Mouse (Mus musculus) hindbrain, embryonic 10.5 days (tissue): ENCODE data around the gene Uhrf1. TPM values are rescaled to one million over a fixed set of nuclear protein-coding genes. Genes with fewer than 3 reads are reported as not detected.

Source experiments
- DNase-seq: peaks from one replicate; pipeline ENCODE4 v3.0.0-alpha.2; 2017; ENCODE audit warnings: low spot score
- H3K27ac ChIP-seq: fragments of 300-500 bp; sonication (generic); 2 replicates; pipeline ENCODE4 v1.5.1; 2016; ENCODE audit warnings: mild to moderate bottlenecking, moderate library complexity
- H3K27me3 ChIP-seq: fragments of 300-500 bp; sonication (generic); 2 replicates; pipeline ENCODE4 v1.6.1; 2016; ENCODE audit warnings: mild to moderate bottlenecking; ENCODE audit not compliant: poor library complexity, insufficient read depth, severe bottlenecking
- H3K36me3 ChIP-seq: fragments of 300-500 bp; sonication (generic); 2 replicates; pipeline ENCODE4 v1.6.1; 2016; ENCODE audit warnings: mild to moderate bottlenecking, moderate library complexity
- H3K4me1 ChIP-seq: fragments of 300-500 bp; sonication (generic); replicated peaks from 2 replicates; pipeline ENCODE4 v1.6.1; 2016; ENCODE audit warnings: mild to moderate bottlenecking
- H3K4me3 ChIP-seq: fragments of 300-500 bp; sonication (generic); 2 replicates; pipeline ENCODE4 v1.5.1; 2016; ENCODE audit warnings: mild to moderate bottlenecking, moderate library complexity
- H3K9me3 ChIP-seq: fragments of 300-500 bp; sonication (generic); 2 replicates; pipeline ENCODE4 v1.6.1; 2016; ENCODE audit warnings: mild to moderate bottlenecking, moderate library complexity
- WGBS: fragments of 180-500 bp; shearing (Covaris S2); methylation state at CpG from one replicate; pipeline ENCODE4 v1.1.7; 2016; 5-methylcytosine and 5-hydroxymethylcytosine counted together
- polyA plus RNA-seq: library from polyadenylated mRNA; unstranded; fragments of >200 nt; fragmentation: Nextera tagmentation; extraction: Ambion mirVana; gene quantifications from 2 replicates; pipeline ENCODE4 v1.2.1, GENCODE M21; 2016

Uhrf1 gene
- polyA plus RNA-seq, 1 experiment from 2014 or later, result 196 TPM

DNA sequence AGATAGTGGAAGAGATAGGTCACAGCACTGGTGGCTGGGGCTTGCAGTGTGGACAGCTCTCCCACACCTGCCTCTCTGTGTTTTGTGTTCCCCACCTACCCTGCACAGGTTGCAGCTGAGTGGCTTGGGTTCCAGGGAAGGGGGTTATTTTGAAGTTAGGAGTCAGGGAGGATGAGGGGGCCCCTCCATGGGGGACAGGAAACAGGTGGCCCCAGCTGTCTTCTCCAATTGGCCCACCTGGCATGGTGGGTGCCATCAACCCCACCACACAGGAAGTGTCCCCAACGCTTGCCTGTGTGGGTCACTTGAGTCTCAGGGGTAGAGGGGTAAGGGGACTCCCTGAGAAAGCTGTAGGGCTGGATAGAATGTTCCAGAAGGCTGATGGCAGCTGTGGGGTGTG lies 9.8 kb upstream of the Uhrf1 start:
- Histone ChIP-seq H3K27me3 (no peaks in the 10 kb centered on the region), H3K36me3 (no peaks in the 10 kb centered on the region), H3K4me3 (no peak overlapping the region), H3K9me3 (no peaks in the 10 kb centered on the region), H3K27ac (no peak overlapping the region), H3K4me1 (peaks cover 50% of the 10 kb centered on the region)
- DNase-seq, result no peak
- 74% methylated on average over 1 of the region's 1 CpGs for WGBS

DNA sequence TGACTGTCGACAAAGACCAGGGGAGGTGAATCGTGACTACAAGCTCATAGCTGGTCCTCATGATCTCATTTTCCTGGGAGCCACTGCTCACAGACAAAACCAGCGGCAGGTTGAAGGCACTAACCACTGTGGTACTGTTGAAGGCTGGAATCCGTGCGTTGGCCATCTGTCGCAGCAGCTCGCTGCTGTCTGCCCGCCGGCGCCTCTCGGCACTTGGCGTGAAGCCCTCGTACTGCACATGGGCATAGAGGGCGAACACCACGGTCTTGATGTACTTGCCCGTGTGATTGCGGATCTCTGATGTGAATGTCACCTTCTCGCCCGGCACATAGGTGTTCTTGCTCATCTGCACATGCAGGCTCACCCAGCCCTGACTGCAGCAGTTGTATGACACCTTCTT lies 8.9 kb upstream of the Uhrf1 start:
- WGBS, result 91% methylated on average over 19 of the region's 19 CpGs
- Histone ChIP-seq H3K27me3 (no peaks in the 10 kb centered on the region), H3K9me3 (no peaks in the 10 kb centered on the region), H3K4me1 (peaks cover 40% of the 10 kb centered on the region), H3K4me3 (no peak overlapping the region), H3K27ac (no peak overlapping the region), H3K36me3 (no peaks in the 10 kb centered on the region)
- no peak for DNase-seq

DNA sequence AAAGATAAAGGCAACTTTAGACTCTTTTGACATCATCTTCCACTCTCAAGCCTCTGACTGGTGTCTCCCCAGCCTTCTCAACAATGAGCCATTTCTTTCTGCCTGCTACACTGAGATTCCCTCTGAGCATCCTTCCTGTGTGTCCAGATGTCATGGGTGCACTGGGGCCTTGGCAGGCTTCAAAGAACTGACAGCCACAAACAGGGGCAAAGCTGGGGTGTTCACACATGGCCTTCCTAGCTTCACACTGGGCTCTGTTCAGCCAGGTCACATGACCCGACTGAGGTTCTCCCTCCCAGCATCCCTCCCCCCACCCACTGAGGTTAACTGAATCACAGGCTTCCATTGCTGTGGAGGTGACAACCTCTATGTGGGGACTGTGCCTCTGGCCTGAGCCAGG lies 6.9 kb upstream of the Uhrf1 start:
- H3K27me3 ChIP-seq, result no peaks in the 10 kb centered on the region
- no peak overlapping the region for H3K4me3 ChIP-seq
- H3K27ac ChIP-seq, result no peak overlapping the region
- WGBS, result 72% methylated on average over 1 of the region's 1 CpGs
- no peaks in the 10 kb centered on the region for H3K9me3 ChIP-seq
- peaks cover 21% of the 10 kb centered on the region for H3K4me1 ChIP-seq
- DNase-seq, result no peak
- no peaks in the 10 kb centered on the region for H3K36me3 ChIP-seq

DNA sequence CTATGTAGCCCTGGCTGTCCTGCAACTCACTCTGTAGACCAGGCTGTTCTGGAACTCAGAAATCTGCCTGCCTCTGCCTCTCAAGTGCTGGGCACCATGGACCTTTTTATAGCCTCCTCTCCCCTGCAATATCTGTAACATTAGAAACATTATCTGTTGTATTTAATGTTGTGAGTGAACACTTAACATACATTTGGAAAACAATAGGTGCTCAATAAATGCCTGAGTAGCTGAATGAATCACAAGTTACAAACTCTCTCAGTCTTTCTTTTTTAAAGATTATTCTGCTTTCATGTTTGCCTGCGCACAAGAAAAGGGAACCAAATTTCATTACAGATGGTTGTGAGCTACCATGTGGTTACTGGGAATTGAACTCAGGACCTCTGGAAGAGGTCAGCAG lies 4.9 kb upstream of the Uhrf1 start:
- H3K27me3 ChIP-seq, result no peaks in the 10 kb centered on the region
- DNase-seq, result no peak
- H3K4me1 ChIP-seq, result peaks cover 17% of the 10 kb centered on the region
- no peaks in the 10 kb centered on the region for H3K36me3 ChIP-seq
- no peak overlapping the region for H3K27ac ChIP-seq
- no peak overlapping the region for H3K4me3 ChIP-seq
- 96% methylated on average over 1 of the region's 1 CpGs for WGBS
- no peaks in the 10 kb centered on the region for H3K9me3 ChIP-seq

DNA sequence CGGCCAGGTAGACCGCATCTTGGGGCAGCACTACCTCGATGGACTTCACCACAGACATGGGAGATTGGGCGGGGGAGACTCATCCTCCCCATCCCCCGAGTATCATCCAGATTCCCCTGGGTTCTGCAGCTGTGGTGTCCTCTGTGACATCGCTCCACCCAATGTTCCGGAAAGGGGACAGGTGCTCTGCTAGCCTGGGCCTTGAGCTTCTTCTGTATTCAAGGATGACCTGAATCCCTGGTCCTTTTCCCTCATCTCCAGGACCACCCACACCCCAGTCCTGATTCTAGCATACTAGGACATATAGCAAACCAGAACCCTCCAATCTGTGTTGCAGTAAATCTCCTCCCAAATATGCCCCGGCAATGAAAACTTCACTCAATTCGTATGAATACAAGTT lies 2.9 kb upstream of the Uhrf1 start, which contains the start of gene Arrdc5:
Gene Arrdc5, minus strand, starts transcription at position 101 of the 400 bp plus-strand sequence.
- WGBS, result 92% methylated on average over 9 of the region's 9 CpGs
- H3K27me3 ChIP-seq, result no peaks in the 10 kb centered on the region
- no peaks in the 10 kb centered on the region for H3K9me3 ChIP-seq
- no peak within 1 kb of the TSS for H3K4me3 ChIP-seq
- peaks cover 5% of the 10 kb centered on the region for H3K36me3 ChIP-seq
- peaks cover 32% of the 10 kb centered on the region for H3K4me1 ChIP-seq
- no peak within 1 kb of the TSS for H3K27ac ChIP-seq
- DNase-seq, result no peak

DNA sequence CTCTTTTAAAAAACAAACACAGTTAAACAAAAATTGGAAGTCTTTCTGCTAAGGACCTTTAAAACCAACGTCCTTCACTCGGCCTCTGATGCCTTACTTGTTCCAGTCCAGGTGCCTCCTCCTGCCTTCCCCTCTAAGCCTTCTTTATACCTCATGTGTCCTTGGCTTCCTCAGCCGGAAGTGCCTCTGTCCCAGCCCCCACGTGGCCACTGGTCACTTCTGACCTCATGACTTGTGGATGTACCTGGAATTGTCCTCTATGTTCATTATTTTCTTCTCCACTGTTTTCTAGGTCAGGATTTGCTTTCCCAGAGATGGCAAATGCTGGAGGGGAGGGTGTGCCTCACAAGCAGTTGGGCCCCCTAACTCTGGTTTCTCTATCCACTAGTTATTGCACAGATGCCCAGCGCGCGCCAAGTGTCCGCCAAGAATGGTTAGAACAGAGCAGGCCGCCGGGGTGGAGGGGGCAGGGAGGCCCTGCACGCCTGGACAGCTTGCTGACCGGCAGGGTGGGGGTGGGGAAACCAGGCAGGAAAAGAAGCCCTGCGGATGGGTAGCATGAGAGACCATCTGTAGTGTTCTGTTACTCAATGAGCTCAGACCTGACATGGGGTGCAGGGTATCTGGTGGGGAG lies 641 bp upstream of the Uhrf1 start:
- WGBS, result 26% methylated on average over 13 of the region's 13 CpGs
- Histone ChIP-seq H3K27me3 (no peaks in the 10 kb centered on the region), H3K9me3 (no peaks in the 10 kb centered on the region), H3K27ac (peak overlapping the region; percentile 97), H3K4me3 (peak overlapping the region; percentile 96), H3K36me3 (peaks cover 28% of the 10 kb centered on the region), H3K4me1 (peaks cover 52% of the 10 kb centered on the region)
- DNase-seq, result peak; percentile 75

DNA sequence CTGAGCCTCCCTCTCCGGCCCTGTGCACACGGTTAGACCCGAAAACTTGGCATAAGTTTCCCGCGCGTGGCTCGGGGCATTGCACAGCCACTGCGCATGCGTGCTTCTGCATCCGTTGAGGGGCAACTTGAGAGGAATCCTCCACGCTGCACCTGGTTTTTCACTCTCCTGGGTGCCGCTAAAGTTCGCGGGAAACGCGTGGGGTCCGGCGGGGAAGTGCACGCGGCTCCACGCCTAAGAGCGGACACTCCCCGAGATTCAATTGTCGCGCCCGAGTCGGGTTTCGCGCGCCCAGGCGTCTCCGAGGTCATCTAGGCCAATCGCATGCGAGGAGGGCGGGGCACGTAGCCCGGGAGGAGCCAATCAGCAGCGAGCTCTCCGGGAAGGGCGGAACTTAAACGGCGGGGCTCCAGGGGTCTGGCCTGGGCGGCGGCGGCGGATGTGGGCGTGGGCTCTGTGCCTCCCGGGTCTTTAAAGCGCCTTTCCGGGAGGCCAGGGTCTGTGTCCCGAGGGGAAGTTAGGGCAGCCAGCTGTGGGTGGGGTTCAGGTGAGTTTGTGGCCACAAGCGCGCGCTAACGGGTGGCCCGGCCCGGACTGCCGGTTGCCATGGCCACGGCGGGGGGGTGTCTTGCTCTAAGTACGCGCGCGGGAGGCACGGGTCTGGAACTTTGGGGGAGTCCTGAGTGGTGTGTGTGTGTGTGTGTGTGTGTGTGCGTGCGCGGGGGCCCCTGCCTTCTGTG lies 896 bp downstream of the Uhrf1 start:
- DNase-seq, result peak; percentile 97
- Histone ChIP-seq H3K9me3 (no peaks in the 10 kb centered on the region), H3K36me3 (peaks cover 43% of the 10 kb centered on the region), H3K27ac (peak overlapping the region; percentile 97), H3K4me1 (peaks cover 64% of the 10 kb centered on the region), H3K27me3 (no peaks in the 10 kb centered on the region), H3K4me3 (peak overlapping the region; percentile 96)
- under 1% methylated on average over 68 of the region's 68 CpGs for WGBS

DNA sequence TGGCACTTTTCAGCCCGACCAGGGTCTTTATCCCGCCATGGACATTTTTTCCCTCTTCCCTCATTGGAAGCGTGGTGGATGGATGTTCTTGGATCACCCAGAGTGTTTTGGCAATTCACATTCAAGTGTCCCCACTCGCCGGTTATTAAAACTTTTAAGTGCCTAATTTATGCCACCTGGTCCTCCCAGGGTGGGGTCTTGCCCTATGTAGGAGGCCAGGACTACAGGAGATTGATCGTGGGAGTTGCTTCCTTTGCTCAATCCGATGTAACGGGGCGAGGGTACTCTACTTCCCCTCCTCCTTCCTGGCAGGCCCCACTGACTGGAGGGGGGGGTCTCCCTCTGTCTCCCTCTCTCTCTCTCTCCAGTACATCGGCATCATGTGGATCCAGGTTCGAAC lies 1.6 kb downstream of the Uhrf1 start:
- DNase-seq, result no peak
- Histone ChIP-seq H3K4me3 (peak overlapping the region; percentile 96), H3K27ac (peak overlapping the region; percentile 97), H3K9me3 (no peaks in the 10 kb centered on the region), H3K36me3 (peaks cover 50% of the 10 kb centered on the region), H3K4me1 (peaks cover 64% of the 10 kb centered on the region), H3K27me3 (no peaks in the 10 kb centered on the region)
- 20% methylated on average over 11 of the region's 11 CpGs for WGBS

DNA sequence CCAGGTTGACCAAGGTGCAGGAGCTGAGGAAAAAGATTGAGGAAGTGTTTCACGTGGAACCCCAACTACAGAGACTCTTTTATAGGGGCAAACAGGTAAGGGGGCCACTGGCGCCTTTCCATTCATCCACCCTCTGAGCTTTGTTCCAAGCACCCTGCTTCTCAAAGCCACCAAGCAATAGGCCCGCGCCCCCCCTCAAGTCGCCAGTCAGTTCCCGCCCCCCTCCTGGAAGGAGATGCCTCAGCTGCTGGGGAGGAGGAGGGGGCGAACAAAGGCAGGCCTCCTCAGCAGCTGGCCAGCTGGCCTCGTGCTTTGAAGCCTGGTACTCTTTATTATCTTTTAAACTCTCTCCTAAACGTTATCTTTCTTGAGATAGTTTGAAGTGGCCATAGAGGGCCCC lies 2.0 kb downstream of the Uhrf1 start:
- no peak for DNase-seq
- Histone ChIP-seq H3K4me3 (peak overlapping the region; percentile 96), H3K27me3 (no peaks in the 10 kb centered on the region), H3K4me1 (peaks cover 64% of the 10 kb centered on the region), H3K27ac (peak overlapping the region; percentile 97), H3K36me3 (peaks cover 55% of the 10 kb centered on the region), H3K9me3 (no peaks in the 10 kb centered on the region)
- WGBS, result 36% methylated on average over 9 of the region's 9 CpGs

DNA sequence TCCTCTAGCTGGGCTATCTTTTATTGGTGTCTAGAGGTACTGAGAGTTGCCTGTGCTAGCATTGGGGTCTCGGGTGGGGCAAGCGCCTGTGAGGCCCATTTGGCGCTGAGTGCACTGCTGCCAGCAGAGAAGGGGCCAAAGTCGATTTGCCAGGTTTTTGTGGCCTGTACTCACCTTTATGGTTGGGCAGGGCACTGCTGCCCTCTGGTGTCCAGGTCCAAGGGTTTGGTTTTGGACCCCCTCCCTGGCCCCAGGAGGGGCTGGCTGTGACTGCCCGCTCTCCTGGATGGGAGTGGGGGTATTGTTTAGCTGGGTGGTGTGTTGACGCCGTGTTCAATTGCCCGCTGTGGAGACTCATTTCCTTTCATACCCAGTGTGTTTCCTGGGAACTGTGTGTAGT lies 2.7 kb downstream of the Uhrf1 start:
- H3K9me3 ChIP-seq, result no peaks in the 10 kb centered on the region
- H3K27ac ChIP-seq, result peak overlapping the region; percentile 97
- no peaks in the 10 kb centered on the region for H3K27me3 ChIP-seq
- peaks cover 64% of the 10 kb centered on the region for H3K4me1 ChIP-seq
- WGBS, result 75% methylated on average over 8 of the region's 8 CpGs
- peak overlapping the region; percentile 96 for H3K4me3 ChIP-seq
- DNase-seq, result peak; percentile 29
- H3K36me3 ChIP-seq, result peaks cover 62% of the 10 kb centered on the region

DNA sequence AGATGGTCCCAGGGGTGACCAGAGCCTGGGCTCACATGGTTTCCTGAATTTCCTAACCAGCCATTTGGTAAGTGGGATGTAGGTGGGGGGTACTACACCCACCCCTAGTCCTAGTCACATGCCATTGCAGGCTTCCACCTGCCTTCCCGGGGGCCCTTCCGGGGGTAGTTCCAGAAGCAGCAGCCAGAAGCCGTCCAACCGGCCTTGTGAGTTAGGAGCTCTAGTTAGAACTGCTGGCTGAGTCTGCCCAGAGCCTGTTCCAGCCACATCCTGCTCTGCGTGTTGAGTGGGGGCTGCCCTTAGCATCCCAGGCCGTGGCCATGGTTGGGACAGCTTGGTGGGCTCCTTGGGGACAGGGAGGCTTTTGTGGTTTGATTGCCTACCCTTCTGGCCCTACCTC lies 5.0 kb downstream of the Uhrf1 start:
- Histone ChIP-seq H3K4me3 (peak overlapping the region; percentile 11; the same call in 1 of the 2 replicates), H3K4me1 (peaks cover 51% of the 10 kb centered on the region), H3K27me3 (no peaks in the 10 kb centered on the region), H3K36me3 (peaks cover 84% of the 10 kb centered on the region), H3K9me3 (no peaks in the 10 kb centered on the region), H3K27ac (no peak overlapping the region)
- 85% methylated on average over 6 of the region's 6 CpGs for WGBS
- DNase-seq, result no peak

DNA sequence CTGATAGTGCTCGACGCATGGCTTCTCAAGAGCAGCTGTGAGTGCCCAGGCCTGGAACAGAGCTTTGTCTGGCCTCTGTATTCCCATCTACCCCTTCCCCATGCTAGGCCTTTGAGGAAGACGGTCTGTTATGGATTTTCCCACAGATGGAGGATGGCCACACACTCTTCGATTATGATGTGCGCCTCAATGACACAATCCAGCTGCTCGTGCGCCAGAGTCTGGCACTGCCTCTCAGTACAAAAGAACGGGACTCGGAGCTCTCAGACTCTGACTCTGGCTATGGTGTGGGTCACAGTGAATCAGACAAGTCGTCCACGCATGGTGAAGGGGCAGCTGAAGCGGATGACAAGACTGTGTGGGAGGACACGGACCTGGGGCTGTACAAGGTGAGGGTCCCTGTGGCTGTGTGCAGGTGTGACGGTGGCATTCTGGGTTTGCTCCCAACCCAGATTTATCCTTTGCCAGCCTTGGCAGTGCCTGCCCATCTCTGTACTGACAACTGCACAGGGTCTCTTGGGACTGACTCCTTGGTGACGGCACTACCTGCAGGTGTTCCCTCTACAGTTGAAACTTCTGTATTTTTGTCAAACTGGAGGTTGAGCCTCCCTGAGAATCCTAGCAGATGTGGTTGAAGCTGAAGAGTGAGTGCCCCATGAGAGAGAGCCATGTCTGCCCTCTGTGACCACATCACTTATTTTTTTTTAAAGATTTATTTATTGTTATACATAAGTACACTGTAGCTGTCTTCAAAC lies 6.2 kb downstream of the Uhrf1 start:
- DNase-seq, result no peak
- whole genome bisulfite sequencing, result 90% methylated on average over 15 of the region's 15 CpGs
- H3K4me1 ChIP-seq, result peaks cover 43% of the 10 kb centered on the region
- no peaks in the 10 kb centered on the region for H3K27me3 ChIP-seq
- no peak overlapping the region for H3K27ac ChIP-seq
- no peaks in the 10 kb centered on the region for H3K9me3 ChIP-seq
- no peak overlapping the region for H3K4me3 ChIP-seq
- H3K36me3 ChIP-seq, result peaks cover 97% of the 10 kb centered on the region

DNA sequence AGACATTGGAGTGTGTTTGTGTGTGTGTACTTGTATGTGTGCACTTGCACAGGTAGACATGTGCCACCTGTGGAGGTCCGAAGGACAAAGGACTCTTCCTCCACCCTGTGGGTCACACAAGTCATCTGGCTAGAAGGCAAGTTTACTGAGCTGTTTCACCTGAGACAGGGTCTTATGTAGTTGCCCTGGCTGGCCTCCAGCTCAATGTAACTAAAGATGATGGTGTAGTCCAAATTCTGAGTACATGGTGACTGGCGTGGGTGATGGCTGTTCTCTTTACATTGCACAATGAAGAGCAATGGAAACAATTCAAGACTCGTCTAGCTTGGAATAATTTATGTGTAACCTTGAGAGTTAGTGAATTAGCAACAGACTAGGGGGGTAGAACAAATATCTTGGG lies 21.3 kb downstream of the Uhrf1 start:
- no peak overlapping the region for H3K4me3 ChIP-seq
- peaks cover 31% of the 10 kb centered on the region for H3K4me1 ChIP-seq
- no peaks in the 10 kb centered on the region for H3K9me3 ChIP-seq
- WGBS, result 76% methylated on average over 3 of the region's 3 CpGs
- no peaks in the 10 kb centered on the region for H3K27me3 ChIP-seq
- peaks cover 45% of the 10 kb centered on the region for H3K36me3 ChIP-seq
- no peak for DNase-seq
- H3K27ac ChIP-seq, result no peak overlapping the region
